Mouse (Mus musculus) olfactory bulb, adult 2 months (tissue): ENCODE results near the gene Krtap29-1.

ENCODE experiments used
- CTCF ChIP-seq: fragments of 200-500 bp; IDR thresholded peaks from 2 replicates; pipeline ENCODE4 v1.5.1; 2012; ENCODE audit warnings: low read depth, mild to moderate bottlenecking, low read length, moderate library complexity; ENCODE audit not compliant: insufficient read depth
- POLR2A ChIP-seq: fragments of 200-500 bp; IDR thresholded peaks from 2 replicates; pipeline ENCODE4 v1.6.1; 2012; ENCODE audit warnings: mild to moderate bottlenecking, low read depth, low read length, moderate library complexity; ENCODE audit not compliant: insufficient read depth

DNA sequence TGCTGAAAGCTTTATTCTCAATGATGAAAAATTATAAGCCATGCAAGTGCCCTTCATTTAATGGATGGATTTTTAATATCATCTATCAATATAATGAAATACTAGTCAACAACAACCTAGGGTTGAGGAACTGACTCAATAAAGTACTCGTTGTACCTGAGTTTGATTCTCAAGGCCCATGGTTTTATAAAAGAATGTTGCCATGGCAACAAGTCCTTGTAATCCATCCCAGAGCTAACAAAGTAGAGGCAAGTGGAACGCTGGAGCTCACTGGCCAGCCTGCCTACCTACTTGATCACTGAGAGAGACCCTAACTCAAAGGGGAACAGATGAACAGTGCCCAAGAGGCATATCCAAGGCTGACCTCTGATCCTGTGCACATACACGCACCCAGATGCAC, 11.7 kb upstream of the Krtap29-1 start:
- TF ChIP-seq CTCF (no peak), POLR2A (no peak)
